Mouse (Mus musculus): ENCODE measurements at regions not wholly inside any gene's neighbourhood (a gene's known extent, or its start where the extent isn't known, plus 50 kb on each side); places are given as distances from the start of the nearest gene placed in this dataset.
A peak's percentile ranks its signal among the peaks of the same experiment; 100 is the strongest.

DNA sequence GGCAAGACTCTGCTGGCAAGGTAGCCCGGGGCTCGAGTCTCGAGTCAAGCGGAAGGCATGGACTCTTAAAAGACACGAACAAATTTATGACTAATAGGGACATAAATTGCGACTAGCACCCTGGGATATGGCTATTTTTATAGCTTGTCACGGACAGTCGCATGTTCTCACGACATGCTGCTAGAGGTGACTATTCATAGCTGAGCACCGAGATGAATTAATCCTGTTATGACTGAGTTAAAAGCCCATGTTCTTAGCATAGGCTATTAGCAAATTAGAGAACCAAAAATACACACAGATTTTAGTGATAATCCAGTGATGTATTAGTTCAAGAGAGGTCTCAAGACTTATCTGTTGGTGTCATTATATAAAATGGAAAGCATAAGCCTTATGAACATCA lies 539.2 kb downstream of the Gm19410 start:
- no peak overlapping the region for H3K27ac ChIP-seq (ENCODE audit: low read depth, low read length)
- no peaks in the 10 kb centered on the region for H3K9me3 ChIP-seq (ENCODE audit: low read length)
- DNase-seq (no peak), ATAC-seq (no peak)
- H3K9ac ChIP-seq, result no peak overlapping the region
- no peak overlapping the region for H3K4me2 ChIP-seq (ENCODE audit: low read depth)
- 91% methylated on average over 10 of the region's 10 CpGs for WGBS
- H3K27me3 ChIP-seq (ENCODE audit: insufficient read depth, low read length), result no peaks in the 10 kb centered on the region
- no peaks in the 10 kb centered on the region for H3K36me3 ChIP-seq (ENCODE audit: insufficient read depth)
- no peak for TF ChIP-seq CTCF (IDR thresholded peaks at IDR 0.05; ENCODE audit: low read depth)
- no peak overlapping the region for H3K4me3 ChIP-seq (ENCODE audit: low read depth, low read length)
- no peaks in the 10 kb centered on the region for H3K4me1 ChIP-seq (ENCODE audit: insufficient read depth)

DNA sequence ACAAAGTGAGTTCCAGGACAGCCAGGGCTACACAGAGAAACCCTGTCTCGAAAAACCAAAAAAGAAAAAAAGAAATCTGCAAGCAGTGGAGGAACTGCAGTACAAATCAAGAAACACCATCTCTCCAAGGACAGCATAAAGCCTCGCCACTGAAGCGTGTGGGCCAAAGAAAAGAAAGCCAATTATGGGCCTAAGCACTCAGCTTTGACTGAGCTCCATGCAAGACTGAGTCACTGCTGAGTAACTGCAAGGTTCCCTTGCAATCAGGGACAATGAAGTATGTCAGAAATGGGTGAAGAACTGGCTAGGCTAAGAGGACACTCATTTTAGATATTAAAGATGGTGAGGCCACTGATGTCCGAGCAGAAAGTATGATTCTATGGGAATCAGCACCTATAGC lies 540.7 kb downstream of the Gm19410 start:
- Histone ChIP-seq H3K9me3 (ENCODE audit: low read length) (no peaks in the 10 kb centered on the region), H3K9ac (no peak overlapping the region), H3K4me3 (ENCODE audit: low read depth, low read length) (no peak overlapping the region), H3K36me3 (ENCODE audit: insufficient read depth) (no peaks in the 10 kb centered on the region), H3K27me3 (ENCODE audit: insufficient read depth, low read length) (no peaks in the 10 kb centered on the region), H3K4me1 (ENCODE audit: insufficient read depth) (no peaks in the 10 kb centered on the region), H3K4me2 (ENCODE audit: low read depth) (no peak overlapping the region), H3K27ac (ENCODE audit: low read depth, low read length) (no peak overlapping the region)
- TF ChIP-seq CTCF (IDR thresholded peaks at IDR 0.05; ENCODE audit: low read depth), result no peak
- DNase-seq, result no peak
- 73% methylated on average over 4 of the region's 4 CpGs for WGBS
- no peak for ATAC-seq

DNA sequence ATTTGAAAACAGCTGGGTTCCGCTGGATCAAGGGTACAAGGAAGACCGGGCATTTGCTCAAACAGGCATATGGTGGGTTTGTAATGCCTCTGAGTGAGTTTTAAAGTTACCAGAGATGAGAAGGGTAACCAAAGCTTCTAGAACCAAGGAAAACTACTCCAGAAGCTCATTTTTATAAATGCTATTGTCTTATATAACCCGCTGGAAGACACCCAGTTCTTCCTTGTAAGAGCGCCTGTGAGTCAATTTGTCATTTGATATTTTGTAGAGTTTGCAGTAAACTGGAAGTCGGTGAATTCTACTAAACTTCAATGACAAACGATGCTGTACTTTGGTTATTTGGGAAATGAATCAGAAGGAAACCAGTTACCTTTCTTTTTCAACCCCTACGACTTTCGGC lies 541.9 kb downstream of the Gm19410 start:
- 90% methylated on average over 8 of the region's 8 CpGs for WGBS
- no peak overlapping the region for H3K27ac ChIP-seq (ENCODE audit: low read depth, low read length)
- H3K9ac ChIP-seq, result no peak overlapping the region
- no peaks in the 10 kb centered on the region for H3K27me3 ChIP-seq (ENCODE audit: insufficient read depth, low read length)
- H3K4me2 ChIP-seq (ENCODE audit: low read depth), result no peak overlapping the region
- TF ChIP-seq CTCF (IDR thresholded peaks at IDR 0.05; ENCODE audit: low read depth), result no peak
- no peaks in the 10 kb centered on the region for H3K9me3 ChIP-seq (ENCODE audit: low read length)
- no peak overlapping the region for H3K4me3 ChIP-seq (ENCODE audit: low read depth, low read length)
- H3K4me1 ChIP-seq (ENCODE audit: insufficient read depth), result no peaks in the 10 kb centered on the region
- DNase-seq, result no peak
- ATAC-seq, result no peak
- no peaks in the 10 kb centered on the region for H3K36me3 ChIP-seq (ENCODE audit: insufficient read depth)

DNA sequence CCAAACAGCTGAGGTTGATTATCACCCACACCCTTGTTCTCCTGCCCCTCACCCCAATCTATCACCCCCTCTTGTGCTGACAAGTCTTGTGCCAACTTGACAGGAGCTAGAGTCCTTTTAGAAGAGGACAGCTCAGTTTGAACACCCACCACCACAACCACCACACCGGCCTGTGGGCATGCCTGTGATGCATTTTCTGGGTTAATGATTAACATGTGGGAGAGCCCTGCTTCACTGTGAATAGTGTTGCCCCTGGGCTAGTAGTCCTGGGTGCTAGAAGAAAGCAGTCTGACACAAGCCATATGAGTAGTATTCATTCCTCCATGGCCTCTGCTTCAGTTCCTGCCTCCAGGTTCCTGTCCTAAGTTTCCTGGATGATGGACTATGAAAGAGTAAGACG lies 542.5 kb downstream of the Gm19410 start:
- no peak for DNase-seq
- Histone ChIP-seq H3K9ac (no peak overlapping the region), H3K4me3 (ENCODE audit: low read depth, low read length) (no peak overlapping the region), H3K9me3 (ENCODE audit: low read length) (no peaks in the 10 kb centered on the region), H3K4me1 (ENCODE audit: insufficient read depth) (no peaks in the 10 kb centered on the region), H3K27ac (ENCODE audit: low read depth, low read length) (no peak overlapping the region), H3K27me3 (ENCODE audit: insufficient read depth, low read length) (no peaks in the 10 kb centered on the region), H3K4me2 (ENCODE audit: low read depth) (no peak overlapping the region), H3K36me3 (ENCODE audit: insufficient read depth) (no peaks in the 10 kb centered on the region)
- no peak for ATAC-seq
- TF ChIP-seq CTCF (IDR thresholded peaks at IDR 0.05; ENCODE audit: low read depth), result no peak
- 85% methylated on average over 2 of the region's 2 CpGs for WGBS

DNA sequence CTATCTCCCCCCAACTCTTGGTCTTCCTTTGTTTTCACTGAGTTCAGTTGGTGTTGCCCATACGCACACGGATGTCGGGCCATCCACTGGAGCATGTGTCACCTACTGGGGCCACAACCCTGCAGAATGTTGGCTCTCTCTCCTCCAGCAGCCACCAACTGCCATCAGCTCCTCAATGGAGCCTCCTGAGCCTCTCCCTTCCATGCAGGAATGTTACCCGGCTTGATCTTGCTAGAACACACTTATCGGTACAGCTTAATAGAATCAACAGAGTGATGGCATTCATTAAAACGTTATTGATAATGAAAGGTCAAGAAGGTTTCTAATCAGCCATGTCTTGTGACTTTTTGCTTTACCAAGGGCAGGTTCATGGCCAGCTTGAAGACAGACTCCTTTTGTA lies 543.7 kb downstream of the Gm19410 start:
- TF ChIP-seq CTCF (IDR thresholded peaks at IDR 0.05; ENCODE audit: low read depth), result no peak

DNA sequence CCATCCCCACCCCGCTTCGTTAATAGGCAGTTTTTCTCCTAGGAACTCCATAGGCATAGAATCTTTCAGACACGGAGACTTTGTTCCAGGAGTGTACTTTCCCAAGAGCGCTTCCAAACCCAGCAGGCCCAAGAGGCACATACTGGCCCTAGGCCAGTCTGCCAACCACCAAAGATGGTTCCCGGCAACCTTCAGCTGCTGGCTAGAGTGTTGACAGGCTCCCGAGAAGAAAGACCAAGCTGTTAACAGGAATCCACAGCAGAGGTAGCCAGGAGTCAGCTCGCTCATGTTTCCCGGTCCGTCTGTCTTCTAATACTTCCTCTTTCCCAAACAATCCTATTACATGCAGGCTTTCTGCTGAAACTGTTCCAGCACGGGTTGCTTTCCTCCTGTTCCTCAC lies 544.4 kb downstream of the Gm19410 start:
- Histone ChIP-seq H3K36me3 (ENCODE audit: insufficient read depth) (no peaks in the 10 kb centered on the region), H3K4me1 (ENCODE audit: insufficient read depth) (no peaks in the 10 kb centered on the region), H3K9ac (no peak overlapping the region), H3K27me3 (ENCODE audit: insufficient read depth, low read length) (no peaks in the 10 kb centered on the region), H3K9me3 (ENCODE audit: low read length) (no peaks in the 10 kb centered on the region), H3K27ac (ENCODE audit: low read depth, low read length) (0 out of 2 replicates have a peak overlapping the region, but pooled peaks have one; percentile 2), H3K4me3 (ENCODE audit: low read depth, low read length) (no peak overlapping the region), H3K4me2 (ENCODE audit: low read depth) (no peak overlapping the region)
- peak; percentile 67 for DNase-seq
- no peak for TF ChIP-seq CTCF (IDR thresholded peaks at IDR 0.05; ENCODE audit: low read depth)
- ATAC-seq, result peak; percentile 87
- WGBS, result 41% methylated on average over 10 of the region's 10 CpGs

More for the DNA sequence above, 543.7 kb downstream of the Gm19410 start:
- H3K27ac ChIP-seq (ENCODE audit: low read depth, low read length), result no peak overlapping the region
- 94% methylated on average over 6 of the region's 6 CpGs for WGBS
- H3K4me3 ChIP-seq (ENCODE audit: low read depth, low read length), result no peak overlapping the region
- DNase-seq (no peak), ATAC-seq (no peak)
- H3K9me3 ChIP-seq (ENCODE audit: low read length), result no peaks in the 10 kb centered on the region
- no peaks in the 10 kb centered on the region for H3K36me3 ChIP-seq (ENCODE audit: insufficient read depth)
- no peaks in the 10 kb centered on the region for H3K4me1 ChIP-seq (ENCODE audit: insufficient read depth)
- H3K27me3 ChIP-seq (ENCODE audit: insufficient read depth, low read length), result no peaks in the 10 kb centered on the region
- no peak overlapping the region for H3K9ac ChIP-seq
- no peak overlapping the region for H3K4me2 ChIP-seq (ENCODE audit: low read depth)

DNA sequence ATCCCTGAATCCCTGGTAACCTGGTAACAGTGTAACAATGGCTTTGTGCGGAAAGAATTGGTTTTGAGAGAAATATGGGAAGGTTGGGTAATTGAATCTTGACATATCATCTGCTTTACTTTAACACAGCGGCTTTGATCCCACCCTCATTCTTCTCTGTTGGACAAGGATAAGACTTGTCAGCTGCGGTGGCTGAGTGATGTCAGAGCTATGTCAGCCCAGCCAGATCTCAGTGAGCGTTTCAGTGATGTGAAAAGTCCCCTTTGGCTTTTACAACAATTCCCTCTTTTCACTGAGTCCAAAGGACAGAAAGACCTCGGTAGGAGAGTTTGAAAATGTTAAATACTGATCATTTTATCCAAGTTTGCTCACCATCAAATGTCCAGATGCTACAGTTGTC lies 546.1 kb downstream of the Gm19410 start:
- no peak for TF ChIP-seq CTCF (IDR thresholded peaks at IDR 0.05; ENCODE audit: low read depth)
- no peaks in the 10 kb centered on the region for H3K9me3 ChIP-seq (ENCODE audit: low read length)
- H3K27me3 ChIP-seq (ENCODE audit: insufficient read depth, low read length), result no peaks in the 10 kb centered on the region
- H3K4me3 ChIP-seq (ENCODE audit: low read depth, low read length), result no peak overlapping the region
- 68% methylated on average over 5 of the region's 5 CpGs for WGBS
- H3K27ac ChIP-seq (ENCODE audit: low read depth, low read length), result no peak overlapping the region
- no peak for ATAC-seq
- no peaks in the 10 kb centered on the region for H3K36me3 ChIP-seq (ENCODE audit: insufficient read depth)
- no peaks in the 10 kb centered on the region for H3K4me1 ChIP-seq (ENCODE audit: insufficient read depth)
- no peak overlapping the region for H3K9ac ChIP-seq
- H3K4me2 ChIP-seq (ENCODE audit: low read depth), result no peak overlapping the region
- no peak for DNase-seq

DNA sequence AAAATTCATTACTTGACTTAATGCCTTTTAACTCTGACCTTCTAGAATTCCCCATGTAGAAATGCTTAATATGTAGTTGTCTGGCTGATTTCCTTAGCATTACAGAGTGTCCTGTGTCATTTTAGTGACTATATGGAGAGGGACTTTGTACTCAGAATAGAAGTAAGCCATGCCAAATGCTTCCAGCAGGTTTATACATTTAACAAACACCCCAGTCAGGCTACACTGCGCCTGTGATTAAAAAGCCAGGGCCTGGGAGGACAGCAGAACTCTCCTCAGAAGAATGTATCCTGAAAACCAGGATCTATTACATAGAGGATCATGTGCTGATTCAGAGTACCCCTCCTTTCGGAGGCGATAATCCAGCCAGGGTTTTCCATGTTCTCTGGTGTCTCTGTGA lies 547.4 kb downstream of the Gm19410 start:
- Histone ChIP-seq H3K4me3 (ENCODE audit: low read depth, low read length) (no peak overlapping the region), H3K4me1 (ENCODE audit: insufficient read depth) (no peaks in the 10 kb centered on the region), H3K9ac (no peak overlapping the region), H3K36me3 (ENCODE audit: insufficient read depth) (no peaks in the 10 kb centered on the region), H3K4me2 (ENCODE audit: low read depth) (no peak overlapping the region), H3K9me3 (ENCODE audit: low read length) (no peaks in the 10 kb centered on the region), H3K27ac (ENCODE audit: low read depth, low read length) (no peak overlapping the region), H3K27me3 (ENCODE audit: insufficient read depth, low read length) (no peaks in the 10 kb centered on the region)
- DNase-seq (no peak), ATAC-seq (no peak)
- 83% methylated on average over 3 of the region's 3 CpGs for WGBS
- TF ChIP-seq CTCF (IDR thresholded peaks at IDR 0.05; ENCODE audit: low read depth), result no peak

Data from forebrain, postnatal 0 days (tissue).